Mouse (Mus musculus) neural tube, embryonic 14.5 days (tissue): ENCODE measurements around the gene Tmed9. TPM values are rescaled to one million over a fixed set of nuclear protein-coding genes. Genes with fewer than 3 reads are reported as not detected.

ENCODE experiments used
- ATAC-seq: fragments of 200-750 bp; cut with Nextera tagmentation; 2 replicates; pipeline ENCODE4 v1.8.0; 2017; ENCODE audit warnings: low read depth, mild to moderate bottlenecking, moderate TSS enrichment, moderate library complexity
- H3K27ac ChIP-seq: fragments of 300-500 bp; sonication (generic); 2 replicates; pipeline ENCODE4 v1.5.1; 2014; ENCODE audit warnings: low read depth, mild to moderate bottlenecking, control low read depth, low read length, moderate library complexity, mixed read lengths
- H3K27me3 ChIP-seq: fragments of 300-500 bp; sonication (generic); 2 replicates; pipeline ENCODE4 v1.6.1; 2014; ENCODE audit warnings: low read length; ENCODE audit not compliant: control insufficient read depth, insufficient read depth
- H3K36me3 ChIP-seq: fragments of 300-500 bp; sonication (generic); 2 replicates; pipeline ENCODE4 v1.6.1; 2014; ENCODE audit warnings: low read length, mixed read lengths; ENCODE audit not compliant: control insufficient read depth, insufficient read depth
- H3K4me1 ChIP-seq: fragments of 300-500 bp; sonication (generic); 2 replicates; pipeline ENCODE4 v1.6.1; 2014; ENCODE audit warnings: low read length; ENCODE audit not compliant: control insufficient read depth, insufficient read depth
- H3K4me2 ChIP-seq: fragments of 300-500 bp; sonication (generic); 2 replicates; pipeline ENCODE4 v1.6.1; 2014; ENCODE audit warnings: mild to moderate bottlenecking, low read depth, low read length, control low read depth
- H3K4me3 ChIP-seq: fragments of 300-500 bp; sonication (generic); 2 replicates; pipeline ENCODE4 v1.5.1; 2014; ENCODE audit warnings: low read depth, low read length, control low read depth, mixed read lengths
- H3K9ac ChIP-seq: fragments of 300-500 bp; sonication (generic); replicated peaks from 2 replicates; pipeline ENCODE4 v1.6.1; 2014; ENCODE audit warnings: low read depth, mild to moderate bottlenecking, control low read depth, low read length, mixed read lengths
- H3K9me3 ChIP-seq: fragments of 300-500 bp; sonication (generic); 2 replicates; pipeline ENCODE4 v1.6.1; 2016; ENCODE audit warnings: low read length; ENCODE audit not compliant: control insufficient read depth
- WGBS: fragments of 180-500 bp; shearing (Covaris S2); extraction: QIAGEN DNeasy Blood & Tissue Kit; methylation state at CpG from one replicate; pipeline ENCODE4 v1.1.7; 2014; 5-methylcytosine and 5-hydroxymethylcytosine counted together
- polyA plus RNA-seq: library from polyadenylated mRNA; unstranded; fragments of >200 nt; fragmentation: Nextera tagmentation; extraction: Ambion mirVana; gene quantifications from 2 replicates; pipeline ENCODE4 v1.2.1, GENCODE M21; 2014

Gene Tmed9
- polyA plus RNA-seq = 49.3 and 57.0 TPM in 2 replicates

GRCm38 (mm10) chr13:55573432-55573831, at the start of gene Tmed9:
TSS of gene Tmed9 (plus strand) at chr13:55573732.
- no peaks in the 10 kb centered on the region for H3K9me3 ChIP-seq
- no peaks in the 10 kb centered on the region for H3K36me3 ChIP-seq
- H3K4me1 ChIP-seq = peaks cover 16% of the 10 kb centered on the region
- 98% methylated on average over 2 of the region's 2 CpGs for WGBS
- ATAC-seq = no peak
- H3K27ac ChIP-seq = no peak within 1 kb of the TSS
- no peak within 1 kb of the TSS for H3K9ac ChIP-seq
- no peak within 1 kb of the TSS for H3K4me3 ChIP-seq
- no peak within 1 kb of the TSS for H3K4me2 ChIP-seq
- H3K27me3 ChIP-seq = no peaks in the 10 kb centered on the region

GRCm38 (mm10) chr13:55523951-55524600, 49.5 kb upstream of the Tmed9 start:
- Histone ChIP-seq H3K27ac (no peak overlapping the region), H3K4me2 (no peak overlapping the region), H3K4me3 (no peak overlapping the region), H3K9me3 (no peaks in the 10 kb centered on the region), H3K36me3 (peaks cover 3% of the 10 kb centered on the region; the same call in 1 of the 2 replicates), H3K27me3 (no peaks in the 10 kb centered on the region), H3K9ac (no peak overlapping the region), H3K4me1 (no peaks in the 10 kb centered on the region)
- 90% methylated on average over 23 of the region's 23 CpGs for WGBS
- ATAC-seq = no peak

- Histone ChIP-seq H3K9me3 (no peaks in the 10 kb centered on the region), H3K27me3 (no peaks in the 10 kb centered on the region), H3K4me2 (no peak overlapping the region), H3K4me3 (no peak overlapping the region), H3K4me1 (no peaks in the 10 kb centered on the region), H3K36me3 (peaks cover 18% of the 10 kb centered on the region), H3K9ac (no peak overlapping the region), H3K27ac (no peak overlapping the region)
- no peak for ATAC-seq
- 81% methylated on average over 16 of the region's 16 CpGs for WGBS
Measured at GRCm38 (mm10) chr13:55525733-55526553, 47.6 kb upstream of the Tmed9 start.

GRCm38 (mm10) chr13:55527212-55527611, 46.3 kb upstream of the Tmed9 start:
- no peaks in the 10 kb centered on the region for H3K9me3 ChIP-seq
- H3K27me3 ChIP-seq = no peaks in the 10 kb centered on the region
- WGBS = 82% methylated on average over 16 of the region's 16 CpGs
- H3K36me3 ChIP-seq = peaks cover 30% of the 10 kb centered on the region
- no peaks in the 10 kb centered on the region for H3K4me1 ChIP-seq
- no peak overlapping the region for H3K27ac ChIP-seq
- no peak overlapping the region for H3K4me2 ChIP-seq
- no peak overlapping the region for H3K4me3 ChIP-seq
- 0 out of 2 replicates have a peak, but pooled peaks have one; percentile 28 for ATAC-seq
- H3K9ac ChIP-seq = no peak overlapping the region

GRCm38 (mm10) chr13:55527834-55528772, 45.4 kb upstream of the Tmed9 start:
- no peak for ATAC-seq
- 84% methylated on average over 18 of the region's 18 CpGs for WGBS
- no peaks in the 10 kb centered on the region for H3K4me1 ChIP-seq
- H3K27ac ChIP-seq = no peak overlapping the region
- H3K9me3 ChIP-seq = no peaks in the 10 kb centered on the region
- H3K4me2 ChIP-seq = no peak overlapping the region
- H3K4me3 ChIP-seq = no peak overlapping the region
- H3K36me3 ChIP-seq = peaks cover 36% of the 10 kb centered on the region
- no peaks in the 10 kb centered on the region for H3K27me3 ChIP-seq
- no peak overlapping the region for H3K9ac ChIP-seq

GRCm38 (mm10) chr13:55529198-55529915, 44.2 kb upstream of the Tmed9 start, which contains the start of gene Dok3:
TSS of gene Dok3 (minus strand) at chr13:55529296.
- WGBS = 87% methylated on average over 8 of the region's 8 CpGs
- peaks cover 40% of the 10 kb centered on the region for H3K36me3 ChIP-seq
- no peak within 1 kb of the TSS for H3K9ac ChIP-seq
- H3K27me3 ChIP-seq = no peaks in the 10 kb centered on the region
- H3K4me3 ChIP-seq = no peak within 1 kb of the TSS
- H3K27ac ChIP-seq = no peak within 1 kb of the TSS
- ATAC-seq = no peak
- H3K9me3 ChIP-seq = no peaks in the 10 kb centered on the region
- no peaks in the 10 kb centered on the region for H3K4me1 ChIP-seq
- H3K4me2 ChIP-seq = no peak within 1 kb of the TSS

GRCm38 (mm10) chr13:55535191-55535590, 38.3 kb upstream of the Tmed9 start:
- no peak for ATAC-seq
- Histone ChIP-seq H3K36me3 (peaks cover 44% of the 10 kb centered on the region), H3K27ac (no peak overlapping the region), H3K9me3 (no peaks in the 10 kb centered on the region), H3K27me3 (no peaks in the 10 kb centered on the region), H3K4me3 (peak overlapping the region; percentile 78), H3K4me1 (peaks cover 9% of the 10 kb centered on the region), H3K4me2 (peak overlapping the region; percentile 89), H3K9ac (peak overlapping the region; percentile 80; the same call in 1 of the 2 replicates)
- 95% methylated on average over 15 of the region's 15 CpGs for WGBS

- Histone ChIP-seq H3K27me3 (no peaks in the 10 kb centered on the region), H3K27ac (peak overlapping the region; percentile 75), H3K4me1 (peaks cover 9% of the 10 kb centered on the region), H3K9me3 (no peaks in the 10 kb centered on the region), H3K36me3 (peaks cover 44% of the 10 kb centered on the region), H3K9ac (peak overlapping the region; percentile 80), H3K4me2 (peak overlapping the region; percentile 89), H3K4me3 (peak overlapping the region; percentile 78)
- ATAC-seq = no peak; the same call in none of the 2 replicates
- 16% methylated on average over 17 of the region's 17 CpGs for WGBS
Measured at GRCm38 (mm10) chr13:55535796-55536193, 37.7 kb upstream of the Tmed9 start.
